Mouse (Mus musculus) lung, postnatal 0 days (tissue): Measurements from ENCODE around the gene Enpep. TPM values are rescaled to one million over a fixed set of nuclear protein-coding genes. Genes with fewer than 3 reads are reported as not detected.

Source experiments
- ATAC-seq: fragments of 200-750 bp; cut with Nextera tagmentation; 2 replicates; pipeline ENCODE4 v1.8.0; 2017; ENCODE audit warnings: moderate library complexity
- DNase-seq: peaks from one replicate; pipeline ENCODE4 v3.0.0-alpha.2; 2016; ENCODE audit warnings: low spot score
- H3K27ac ChIP-seq: fragments of 300-500 bp; sonication (generic); 2 replicates; pipeline ENCODE4 v1.5.1; 2014; ENCODE audit warnings: antibody characterized with exemption, mild to moderate bottlenecking, low read length, mixed read lengths
- H3K27me3 ChIP-seq: fragments of 300-500 bp; sonication (generic); replicated peaks from 2 replicates; pipeline ENCODE4 v1.6.1; 2014; ENCODE audit warnings: low read length, mixed read lengths; ENCODE audit not compliant: insufficient read depth
- H3K36me3 ChIP-seq: fragments of 300-500 bp; sonication (generic); 2 replicates; pipeline ENCODE4 v1.6.1; 2014; ENCODE audit warnings: low read length, mixed read lengths; ENCODE audit not compliant: insufficient read depth
- H3K4me1 ChIP-seq: fragments of 300-500 bp; sonication (generic); 2 replicates; pipeline ENCODE4 v1.6.1; 2014; ENCODE audit warnings: antibody characterized with exemption, low read depth, low read length, mixed read lengths; ENCODE audit not compliant: insufficient read depth
- H3K4me2 ChIP-seq: fragments of 300-500 bp; sonication (generic); replicated peaks from 2 replicates; pipeline ENCODE4 v1.6.1; 2014; ENCODE audit warnings: low read depth, mild to moderate bottlenecking, low read length, moderate library complexity, mixed read lengths
- H3K4me3 ChIP-seq: fragments of 300-500 bp; sonication (generic); 2 replicates; pipeline ENCODE4 v1.5.1; 2014; ENCODE audit warnings: low read depth, low read length
- H3K9ac ChIP-seq: fragments of 300-500 bp; sonication (generic); replicated peaks from 2 replicates; pipeline ENCODE4 v1.6.1; 2014; ENCODE audit warnings: low read depth, mild to moderate bottlenecking
- H3K9me3 ChIP-seq: fragments of 300-500 bp; sonication (generic); 2 replicates; pipeline ENCODE4 v1.6.1; 2016; ENCODE audit warnings: low read length, mixed read lengths
- CTCF ChIP-seq: IDR thresholded peaks from 2 replicates; pipeline ENCODE4 v1.5.1; 2016; ENCODE audit warnings: antibody characterized with exemption, mild to moderate bottlenecking
- EP300 ChIP-seq: IDR thresholded peaks from 2 replicates; pipeline ENCODE4 v1.6.1; 2016; ENCODE audit warnings: antibody characterized with exemption, mild to moderate bottlenecking, control low read depth
- WGBS: fragments of 180-500 bp; shearing (Covaris S2); extraction: QIAGEN DNeasy Blood & Tissue Kit; methylation state at CpG from one replicate; pipeline ENCODE4 v1.1.7; 2014; 5-methylcytosine and 5-hydroxymethylcytosine counted together
- polyA plus RNA-seq: library from polyadenylated mRNA; unstranded; fragments of >200 nt; fragmentation: Nextera tagmentation; extraction: Ambion mirVana; gene quantifications from 2 replicates; pipeline ENCODE4 v1.2.1, GENCODE M21; 2015

Enpep gene
- polyA plus RNA-seq, 1 experiment from 2014 or later = 106 TPM

DNA sequence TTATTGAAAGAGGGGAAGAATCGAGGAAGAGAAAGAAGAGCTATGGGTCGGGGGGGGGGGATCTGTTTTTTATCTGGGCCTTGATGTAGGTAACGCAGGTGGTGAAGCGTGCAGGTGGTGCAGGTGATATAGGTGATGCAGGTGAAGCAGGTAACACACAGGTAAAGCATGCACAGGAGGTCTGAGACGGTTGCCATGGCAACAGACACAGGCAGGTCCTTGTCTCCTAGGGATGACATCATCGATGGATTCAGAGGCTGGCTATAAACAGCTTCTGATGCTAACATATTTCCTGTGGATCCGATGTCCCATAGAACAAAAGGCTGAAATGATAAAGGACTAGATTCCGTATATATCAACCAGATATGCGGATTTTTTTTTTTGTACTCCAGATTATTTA lies 81.5 kb downstream of the Enpep start:
- Histone ChIP-seq H3K9ac (no peak overlapping the region), H3K9me3 (no peaks in the 10 kb centered on the region), H3K4me1 (no peaks in the 10 kb centered on the region), H3K4me2 (no peak overlapping the region), H3K27ac (no peak overlapping the region), H3K36me3 (no peaks in the 10 kb centered on the region), H3K27me3 (no peaks in the 10 kb centered on the region), H3K4me3 (no peak overlapping the region)
- ATAC-seq (no peak), DNase-seq (no peak)
- WGBS = 78% methylated on average over 9 of the region's 9 CpGs
- TF ChIP-seq CTCF (no peak), EP300 (no peak)

DNA sequence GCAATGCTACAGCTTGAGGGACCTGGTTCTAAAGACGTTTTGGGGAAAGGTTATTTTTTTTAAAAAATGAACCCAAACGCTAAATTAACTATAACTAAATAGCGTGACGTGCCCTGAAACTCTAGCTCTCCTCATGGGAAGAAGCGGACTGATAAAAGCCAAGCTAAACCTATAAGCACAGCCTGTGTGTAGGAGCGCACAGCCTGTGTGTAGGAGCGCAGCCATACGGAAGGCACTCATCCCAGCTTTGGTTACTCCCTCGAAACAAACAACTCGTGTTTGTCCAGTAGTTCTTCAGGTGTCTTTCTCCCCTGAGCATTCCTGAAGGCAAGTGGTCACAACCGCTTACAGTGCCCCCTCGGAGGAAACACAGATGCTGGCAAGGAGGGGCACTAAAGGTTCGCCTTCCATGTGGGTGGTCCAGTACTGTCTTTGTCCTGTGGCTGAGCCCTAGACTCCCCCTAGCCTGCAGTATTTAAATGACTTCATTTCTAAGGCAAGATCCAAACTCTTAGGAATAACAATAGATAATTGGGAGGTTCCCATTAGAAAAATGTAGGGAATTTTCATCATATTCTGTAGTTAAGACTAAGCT lies 93.8 kb downstream of the Enpep start:
- no peak overlapping the region for H3K4me3 ChIP-seq
- H3K4me1 ChIP-seq = no peaks in the 10 kb centered on the region
- TF ChIP-seq EP300 = no peak
- TF ChIP-seq CTCF = no peak
- no peak for DNase-seq
- ATAC-seq = no peak
- no peaks in the 10 kb centered on the region for H3K36me3 ChIP-seq
- no peak overlapping the region for H3K27ac ChIP-seq
- no peaks in the 10 kb centered on the region for H3K9me3 ChIP-seq
- H3K9ac ChIP-seq = no peak overlapping the region
- no peaks in the 10 kb centered on the region for H3K27me3 ChIP-seq
- no peak overlapping the region for H3K4me2 ChIP-seq
- 26% methylated on average over 13 of the region's 13 CpGs for WGBS

DNA sequence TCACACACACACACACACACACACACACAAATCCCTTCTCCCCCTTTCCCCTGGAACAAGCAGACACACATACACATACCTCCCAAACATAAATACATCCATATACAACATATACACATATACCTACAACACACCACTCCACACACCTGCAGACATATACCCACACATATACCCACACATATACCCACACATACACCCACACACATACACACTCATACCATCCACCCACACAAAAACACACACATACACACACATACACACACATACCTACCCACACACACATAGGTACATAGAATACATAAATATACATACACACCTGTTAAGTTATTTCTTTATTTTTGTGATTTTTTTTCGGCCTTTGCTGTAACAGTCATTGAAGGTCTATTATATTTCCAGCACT lies 94.5 kb downstream of the Enpep start:
- Histone ChIP-seq H3K9ac (no peak overlapping the region), H3K27ac (no peak overlapping the region), H3K4me3 (no peak overlapping the region), H3K4me2 (no peak overlapping the region), H3K27me3 (no peaks in the 10 kb centered on the region), H3K36me3 (no peaks in the 10 kb centered on the region), H3K9me3 (no peaks in the 10 kb centered on the region), H3K4me1 (no peaks in the 10 kb centered on the region)
- no peak for TF ChIP-seq CTCF
- no peak for TF ChIP-seq EP300
- ATAC-seq = no peak
- DNase-seq = no peak
- 75% methylated on average over 1 of the region's 1 CpGs for WGBS

DNA sequence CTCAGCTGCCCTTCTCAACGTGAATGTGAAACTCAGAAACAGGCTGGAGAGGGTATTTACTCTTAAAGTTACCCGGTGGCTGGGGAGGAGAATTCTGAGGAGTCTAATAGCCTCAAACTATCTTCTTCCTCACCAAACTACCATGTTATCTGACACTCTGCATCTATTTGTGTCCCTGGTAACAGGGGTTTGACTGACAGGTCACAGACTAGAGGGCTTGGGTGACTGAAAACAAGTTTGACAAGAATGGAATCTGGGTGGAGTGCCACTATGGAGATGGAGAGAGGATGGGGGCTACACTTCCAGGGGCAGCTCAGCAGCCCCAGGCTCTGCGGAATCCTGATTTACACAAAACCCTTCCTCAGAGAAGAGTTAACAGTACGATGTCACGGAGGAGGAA lies 105.2 kb downstream of the Enpep start:
- 11% methylated on average over 5 of the region's 5 CpGs for WGBS
- Histone ChIP-seq H3K27ac (no peak overlapping the region), H3K27me3 (peaks cover 33% of the 10 kb centered on the region), H3K4me1 (no peaks in the 10 kb centered on the region), H3K9me3 (no peaks in the 10 kb centered on the region), H3K4me2 (no peak overlapping the region), H3K36me3 (no peaks in the 10 kb centered on the region), H3K9ac (no peak overlapping the region), H3K4me3 (no peak overlapping the region)
- DNase-seq = no peak
- no peak for ATAC-seq
- TF ChIP-seq EP300 (no peak), CTCF (no peak)

DNA sequence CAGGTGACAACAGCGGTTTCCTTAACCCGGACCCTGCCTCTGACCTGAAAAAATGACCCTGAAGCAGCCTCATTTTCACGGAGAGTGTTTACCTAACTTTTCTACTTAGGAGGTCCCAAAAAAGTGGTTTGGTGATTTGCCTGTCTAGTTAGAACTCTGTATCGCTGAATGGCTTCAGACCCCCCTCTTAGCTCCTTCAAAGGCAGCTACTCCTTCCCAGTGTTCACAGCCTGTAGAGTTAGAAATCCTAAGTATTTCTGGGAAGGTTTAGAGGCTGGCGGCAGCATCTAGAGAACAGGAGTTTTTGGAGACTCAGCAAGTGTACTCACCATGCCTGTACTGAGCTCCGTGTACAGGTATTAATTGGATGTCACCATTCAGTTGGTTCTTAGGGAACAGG lies 105.8 kb downstream of the Enpep start:
- Histone ChIP-seq H3K4me1 (no peaks in the 10 kb centered on the region), H3K27me3 (peaks cover 39% of the 10 kb centered on the region), H3K4me2 (no peak overlapping the region), H3K9me3 (no peaks in the 10 kb centered on the region), H3K36me3 (no peaks in the 10 kb centered on the region), H3K27ac (no peak overlapping the region), H3K4me3 (no peak overlapping the region), H3K9ac (no peak overlapping the region)
- DNase-seq (no peak), ATAC-seq (no peak)
- no peak for TF ChIP-seq EP300
- no peak for TF ChIP-seq CTCF
- 2% methylated on average over 6 of the region's 6 CpGs for WGBS

DNA sequence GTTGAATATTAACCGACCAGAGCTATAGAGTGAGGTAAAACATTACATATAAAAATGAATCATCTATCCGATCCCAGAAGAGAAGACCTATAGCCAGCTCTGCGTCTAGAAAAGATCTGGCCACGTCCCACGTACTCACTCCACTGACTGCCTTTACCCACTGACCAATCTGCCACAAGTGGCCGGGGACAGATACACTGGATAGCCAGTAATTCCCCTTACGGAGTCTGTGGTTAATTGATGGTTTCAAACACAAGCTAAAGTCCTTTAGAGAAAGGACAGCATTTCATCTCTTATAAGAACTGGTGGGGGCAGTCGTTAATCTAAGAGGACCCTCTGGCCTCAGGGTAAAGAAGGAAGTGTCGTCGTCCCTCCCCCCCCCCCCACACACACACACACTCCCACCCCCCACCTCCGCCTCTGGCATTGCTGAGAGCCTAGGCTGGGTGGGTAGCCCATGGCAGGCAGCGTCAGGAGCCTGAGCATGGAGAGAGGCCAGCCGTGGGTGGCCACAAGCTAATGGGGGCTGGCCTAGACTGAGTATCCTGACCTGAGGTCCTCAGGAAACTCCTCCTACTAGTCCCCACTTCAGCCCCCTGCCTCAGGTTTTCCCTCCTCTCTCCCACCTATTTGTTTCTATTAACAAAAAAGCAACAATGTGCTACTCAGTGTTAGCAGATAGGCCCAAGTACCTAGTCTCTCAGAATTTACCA lies 106.8 kb downstream of the Enpep start:
- under 1% methylated on average over 9 of the region's 13 CpGs for WGBS
- Histone ChIP-seq H3K27me3 (peaks cover 49% of the 10 kb centered on the region), H3K9me3 (no peaks in the 10 kb centered on the region), H3K4me3 (no peak overlapping the region), H3K4me1 (no peaks in the 10 kb centered on the region), H3K9ac (no peak overlapping the region), H3K36me3 (no peaks in the 10 kb centered on the region), H3K27ac (no peak overlapping the region), H3K4me2 (no peak overlapping the region)
- no peak for DNase-seq
- no peak for ATAC-seq
- TF ChIP-seq CTCF (no peak), EP300 (no peak)
